Mouse (Mus musculus) G1E (cell line): ENCODE results near the gene 1810010H24Rik. TPM values are rescaled to one million over a fixed set of nuclear protein-coding genes. Genes with fewer than 3 reads are reported as not detected.

Source experiments
- ATAC-seq: 2 replicates; pipeline ENCODE4 v1.8.0; 2016; ENCODE audit warnings: mild to moderate bottlenecking; ENCODE audit not compliant: insufficient number of reproducible peaks, poor library complexity, low FRiP score, severe bottlenecking; ENCODE audit errors: extremely low read depth
- DNase-seq: peaks from one replicate; pipeline ENCODE4 v3.0.0; 2012; ENCODE audit warnings: low spot score
- H3K27me3 ChIP-seq: 2 replicates; pipeline ENCODE4 v1.6.1; 2012; ENCODE audit warnings: mild to moderate bottlenecking, low read length, inconsistent platforms; ENCODE audit not compliant: insufficient read depth
- H3K36me3 ChIP-seq: replicated peaks from 2 replicates; pipeline ENCODE3; 2012; ENCODE audit warnings: mild to moderate bottlenecking, inconsistent platforms
- H3K4me1 ChIP-seq: 2 replicates; pipeline ENCODE4 v1.6.1; 2012; ENCODE audit warnings: low read depth, low read length, inconsistent platforms, mixed read lengths; ENCODE audit not compliant: insufficient read depth
- H3K4me3 ChIP-seq: 2 replicates; pipeline ENCODE4 v1.5.1; 2012; ENCODE audit warnings: low read depth, mild to moderate bottlenecking, inconsistent platforms, low read length, moderate library complexity, mixed read lengths
- H3K9me3 ChIP-seq: replicated peaks from 2 replicates; pipeline ENCODE4 v1.6.1; 2012; ENCODE audit warnings: inconsistent platforms
- CTCF ChIP-seq: IDR thresholded peaks from 2 replicates; pipeline ENCODE4 v1.5.1; 2012; ENCODE audit warnings: low read depth, low read length, inconsistent platforms, mixed read lengths
- GATA1 ChIP-seq: IDR thresholded peaks from 2 replicates; pipeline ENCODE4 v1.6.1; 2012; ENCODE audit warnings: borderline replicate concordance, low read length, inconsistent platforms, mixed read lengths
- GATA2 ChIP-seq: IDR thresholded peaks from 2 replicates; pipeline ENCODE4 v1.6.1; 2012; ENCODE audit warnings: low read depth, low read length, inconsistent platforms, borderline replicate concordance
- POLR2AphosphoS5 ChIP-seq: IDR thresholded peaks from 2 replicates; pipeline ENCODE4 v1.6.1; 2012; ENCODE audit warnings: low read depth, low read length, inconsistent platforms; ENCODE audit not compliant: insufficient replicate concordance
- TAL1 ChIP-seq: conservative IDR thresholded peaks from 2 replicates; pipeline ENCODE4 v1.6.1; 2012; ENCODE audit warnings: low read depth, low read length, inconsistent platforms, mixed read lengths
- polyA plus RNA-seq: library from polyadenylated mRNA; stranded (reverse); fragments of >175 nt; gene quantifications from 2 replicates; pipeline ENCODE4 v1.2.3, GENCODE M21; 2012
- total RNA-seq, 2 experiments: library from RNA; stranded (forward) in 1 of 2; stranded (reverse) in 1 of 2; fragments of 200-1000 nt in 1 of 2; fragments of >200 nt in 1 of 2; fragmentation: Nextera tagmentation in 1 of 2; gene quantifications; 2 replicates each; pipeline ENCODE4 v1.2.3; 2014 to 2017

Gene 1810010H24Rik
- total and polyA plus RNA-seq, 3 experiments: 0.62 to 2.6 (median 0.87) TPM

- Histone ChIP-seq H3K4me3 (no peak overlapping the region), H3K27me3 (no peaks in the 10 kb centered on the region), H3K4me1 (peaks cover 11% of the 10 kb centered on the region), H3K36me3 (peaks cover 79% of the 10 kb centered on the region), H3K9me3 (no peaks in the 10 kb centered on the region)
- no peak for ATAC-seq
- no peak for TF ChIP-seq TAL1
- TF ChIP-seq GATA1: no peak
- no peak for TF ChIP-seq GATA2
- no peak for TF ChIP-seq CTCF
- TF ChIP-seq POLR2AphosphoS5: no peak
- no peak for DNase-seq
Observed at GRCm38 (mm10) chr11:107039417-107039816, 13.9 kb downstream of the 1810010H24Rik start.

GRCm38 (mm10) chr11:107041396-107041795 lies 15.9 kb downstream of the 1810010H24Rik start:
- no peaks in the 10 kb centered on the region for H3K27me3 ChIP-seq
- DNase-seq (no peak), ATAC-seq (no peak)
- TF ChIP-seq GATA1 (no peak), POLR2AphosphoS5 (no peak), CTCF (no peak), GATA2 (no peak), TAL1 (no peak)
- H3K36me3 ChIP-seq: peaks cover 83% of the 10 kb centered on the region
- H3K4me3 ChIP-seq: no peak overlapping the region
- H3K9me3 ChIP-seq: no peaks in the 10 kb centered on the region
- peaks cover 14% of the 10 kb centered on the region for H3K4me1 ChIP-seq

- Histone ChIP-seq H3K4me1 (peaks cover 14% of the 10 kb centered on the region), H3K9me3 (no peaks in the 10 kb centered on the region), H3K27me3 (no peaks in the 10 kb centered on the region), H3K4me3 (no peak overlapping the region), H3K36me3 (peaks cover 83% of the 10 kb centered on the region)
- no peak for TF ChIP-seq TAL1
- no peak for TF ChIP-seq GATA2
- TF ChIP-seq GATA1: no peak
- no peak for TF ChIP-seq POLR2AphosphoS5
- no peak for TF ChIP-seq CTCF
- ATAC-seq (no peak), DNase-seq (no peak)
Observed at GRCm38 (mm10) chr11:107043361-107043760, 17.9 kb downstream of the 1810010H24Rik start.

- peak; percentile 87 for TF ChIP-seq CTCF
- TF ChIP-seq POLR2AphosphoS5: no peak
- H3K4me3 ChIP-seq: no peak overlapping the region
- H3K36me3 ChIP-seq: peaks cover 74% of the 10 kb centered on the region
- H3K9me3 ChIP-seq: no peaks in the 10 kb centered on the region
- no peaks in the 10 kb centered on the region for H3K27me3 ChIP-seq
- DNase-seq (peak; percentile 57), ATAC-seq (peak; percentile 90)
- H3K4me1 ChIP-seq: peaks cover 14% of the 10 kb centered on the region
Observed at GRCm38 (mm10) chr11:107044321-107044720, 18.8 kb downstream of the 1810010H24Rik start.

GRCm38 (mm10) chr11:107045546-107045945 lies 20.1 kb downstream of the 1810010H24Rik start:
- Histone ChIP-seq H3K36me3 (peaks cover 66% of the 10 kb centered on the region), H3K9me3 (no peaks in the 10 kb centered on the region), H3K4me1 (peaks cover 14% of the 10 kb centered on the region), H3K27me3 (no peaks in the 10 kb centered on the region), H3K4me3 (no peak overlapping the region)
- no peak for TF ChIP-seq GATA1
- no peak for TF ChIP-seq GATA2
- no peak for TF ChIP-seq TAL1
- TF ChIP-seq POLR2AphosphoS5: no peak
- no peak for TF ChIP-seq CTCF
- ATAC-seq (no peak), DNase-seq (no peak)

- Histone ChIP-seq H3K36me3 (peaks cover 63% of the 10 kb centered on the region), H3K27me3 (no peaks in the 10 kb centered on the region), H3K4me3 (no peak overlapping the region), H3K4me1 (peaks cover 14% of the 10 kb centered on the region), H3K9me3 (no peaks in the 10 kb centered on the region)
- ATAC-seq (no peak), DNase-seq (no peak)
- TF ChIP-seq TAL1: no peak
- TF ChIP-seq GATA1: no peak
- no peak for TF ChIP-seq POLR2AphosphoS5
- no peak for TF ChIP-seq GATA2
- TF ChIP-seq CTCF: no peak
Observed at GRCm38 (mm10) chr11:107046766-107047620, 21.5 kb downstream of the 1810010H24Rik start.
